Mouse (Mus musculus) layer of hippocampus, adult 18-20 months (tissue): ENCODE measurements around the gene Anxa4. TPM values are rescaled to one million over a fixed set of nuclear protein-coding genes. Genes with fewer than 3 reads are reported as not detected.

Source experiments
- DNase-seq, 2 experiments: peaks; one replicate each; pipeline ENCODE4 v3.0.0; 2022; ENCODE audit warnings: low spot score in 2 of 2
- long read RNA-seq: library from polyadenylated mRNA; stranded (forward); transcript quantifications from one replicate; pipeline ENCODE4 v2.0.0, GENCODE M21; 2021
- total RNA-seq, 2 experiments: library from RNA; stranded (reverse); gene quantifications; 2 replicates each; pipeline ENCODE4 v1.2.3; 2021

Anxa4 gene
- 1 to 10 TPM; 6.7 to 7.2 TPM for total RNA-seq
- long read RNA-seq, transcript Anxa4-201 (13 exons, 2,002 nt): major isoform, 6 of 7 reads
- long read RNA-seq, partial matches to known transcripts: 0 of 7 reads
- long read RNA-seq, other reads (novel, unspliced or antisense): 1 of 7 reads

- DNase-seq: peak in 1 of 2 experiments; percentile 25
Measured at GRCm38 (mm10) chr6:86793021-86793815, at the start of gene Anxa4. Gene Anxa4 (minus strand): TSS chr6:86793584.

- DNase-seq: no peak
Measured at GRCm38 (mm10) chr6:86841949-86842348, 48.6 kb upstream of the Anxa4 start.

DNA sequence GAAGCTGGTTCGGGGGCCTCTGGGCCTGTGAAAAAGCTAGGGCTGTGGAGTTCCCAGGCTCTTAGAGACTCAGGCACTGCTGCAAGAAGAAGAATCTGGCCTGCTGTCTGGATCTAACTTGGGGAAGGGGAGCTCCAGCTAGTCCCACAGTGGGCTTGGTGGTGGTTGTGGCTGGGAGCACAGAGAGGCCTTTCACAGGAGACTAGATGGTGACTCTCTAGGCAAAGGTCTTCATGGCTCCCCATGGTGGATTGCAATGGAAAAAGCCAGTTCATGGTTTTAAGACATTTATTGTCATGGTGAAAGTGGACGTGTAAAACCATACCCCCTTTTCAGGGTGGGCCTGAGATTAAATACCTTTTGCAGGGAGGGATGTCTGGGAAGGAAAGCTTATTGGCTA, 45.7 kb upstream of the Anxa4 start:
- DNase-seq: no peak

DNA sequence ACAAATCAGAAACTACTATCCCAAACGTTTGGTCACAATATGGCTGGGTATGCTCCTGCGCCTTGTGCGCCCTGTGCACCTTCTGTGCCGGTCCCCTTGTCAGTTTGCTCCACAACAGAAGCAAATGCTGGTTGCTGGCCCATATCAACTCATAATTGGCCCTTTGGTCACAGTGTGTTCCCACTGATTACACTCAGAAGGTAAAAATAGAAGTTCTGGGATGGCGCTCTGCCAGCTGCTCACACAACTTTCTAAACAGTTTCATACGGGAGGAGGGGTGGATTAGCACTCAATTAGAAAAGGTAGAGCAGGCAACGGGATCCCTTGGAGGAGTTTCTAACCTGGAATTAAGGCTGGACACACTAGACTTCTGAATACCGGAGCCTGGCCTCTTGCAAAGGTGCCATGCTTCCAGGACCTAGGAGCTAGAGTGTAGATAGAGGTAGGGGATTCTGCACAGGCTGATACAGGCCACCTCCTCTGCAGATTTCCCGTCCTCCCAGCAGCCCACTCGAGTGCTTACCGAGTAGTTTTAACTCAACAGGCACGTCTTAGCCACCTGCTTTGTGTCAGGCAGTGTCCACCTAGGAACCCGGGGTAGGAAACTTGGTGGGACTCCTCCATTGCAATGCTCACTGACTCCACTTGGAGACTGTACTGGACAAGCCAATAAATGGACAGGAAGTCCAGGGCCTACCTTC, 39.6 kb upstream of the Anxa4 start:
- DNase-seq: peak in 1 of 2 experiments; percentile 46

GRCm38 (mm10) chr6:86830738-86831500, 37.5 kb upstream of the Anxa4 start:
- DNase-seq: no peak

DNA sequence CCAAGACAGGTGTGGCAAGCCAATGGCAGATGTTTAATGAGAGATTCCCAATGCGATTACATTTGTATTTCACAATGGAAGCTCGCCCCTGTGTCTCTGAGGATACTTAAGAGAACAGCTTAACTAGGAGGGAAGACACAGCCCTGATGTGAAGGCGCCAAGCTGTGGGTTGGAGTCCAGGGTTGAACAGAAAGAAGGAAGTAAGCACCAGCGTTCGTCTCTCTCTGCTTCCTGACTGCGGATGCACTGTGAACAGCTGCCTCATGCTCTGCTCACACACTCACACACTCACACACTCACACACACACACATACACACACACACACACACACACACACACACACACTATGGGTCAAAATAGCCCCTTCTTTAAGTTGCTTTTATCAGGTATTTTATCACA, 36.4 kb upstream of the Anxa4 start:
- no peak for DNase-seq

GRCm38 (mm10) chr6:86827432-86827831, 34.0 kb upstream of the Anxa4 start:
- no peak for DNase-seq

GRCm38 (mm10) chr6:86824401-86824800, 31.0 kb upstream of the Anxa4 start:
- no peak for DNase-seq

DNA sequence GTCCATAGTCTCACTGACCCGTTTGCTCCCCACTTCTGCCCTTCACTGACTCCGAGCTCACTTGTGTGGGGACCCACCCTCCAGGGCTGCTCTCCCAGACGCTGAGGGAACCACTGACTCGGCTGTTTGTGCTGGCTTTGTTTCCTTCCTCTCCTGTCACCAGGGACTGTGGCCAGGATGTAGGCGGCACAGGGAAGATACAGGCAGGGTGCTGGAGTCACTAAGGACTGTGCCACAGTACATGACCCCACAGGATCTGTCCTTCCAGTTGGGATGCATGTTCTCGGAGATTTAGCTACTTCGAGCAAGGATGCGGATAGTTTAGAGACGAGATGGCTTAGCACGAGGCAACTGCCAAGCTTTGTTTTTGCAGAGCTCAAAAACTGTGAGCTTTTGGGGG, 30.4 kb upstream of the Anxa4 start:
- DNase-seq: peak in 1 of 2 experiments; percentile 43

GRCm38 (mm10) chr6:86823051-86823431, 29.7 kb upstream of the Anxa4 start:
- DNase-seq: no peak

DNA sequence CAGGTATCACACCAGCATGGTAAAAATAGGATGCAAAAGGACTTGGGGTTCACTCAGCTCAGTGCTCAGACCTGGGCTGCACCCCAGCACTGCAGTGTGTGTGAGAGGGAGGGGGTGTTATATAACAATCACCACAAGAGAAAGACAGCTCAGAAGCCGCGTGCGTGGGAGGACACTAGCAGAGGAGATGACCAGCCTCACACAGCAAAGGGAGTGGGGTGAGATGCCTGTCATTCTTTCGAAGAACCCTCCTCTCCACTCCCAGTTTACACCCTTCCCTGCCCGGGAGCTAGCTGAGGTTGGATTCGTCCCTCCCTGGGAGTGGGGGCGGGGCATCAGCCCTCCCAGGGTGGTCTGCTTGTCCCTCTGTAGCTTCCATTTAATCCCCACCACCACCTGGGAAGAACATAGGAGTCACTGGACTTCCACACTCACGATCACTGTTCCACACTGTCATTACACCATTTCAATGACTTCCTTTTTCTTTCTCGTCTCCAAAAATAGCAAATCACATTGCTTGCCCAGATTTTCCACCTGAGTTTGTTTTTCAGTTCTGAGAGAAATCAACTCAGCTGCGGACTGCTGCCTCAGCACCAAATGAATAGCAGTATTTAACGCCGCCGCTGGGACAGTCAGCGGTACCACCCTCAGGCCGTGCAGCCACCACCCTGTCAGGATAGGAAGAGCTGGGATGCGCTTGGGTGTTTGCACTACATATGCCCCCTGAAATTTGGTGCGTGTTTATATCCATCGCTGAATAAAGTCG, 29.1 kb upstream of the Anxa4 start:
- DNase-seq: peak; percentile 66 to 87

- DNase-seq: no peak
Measured at GRCm38 (mm10) chr6:86820690-86821089, 27.3 kb upstream of the Anxa4 start.

DNA sequence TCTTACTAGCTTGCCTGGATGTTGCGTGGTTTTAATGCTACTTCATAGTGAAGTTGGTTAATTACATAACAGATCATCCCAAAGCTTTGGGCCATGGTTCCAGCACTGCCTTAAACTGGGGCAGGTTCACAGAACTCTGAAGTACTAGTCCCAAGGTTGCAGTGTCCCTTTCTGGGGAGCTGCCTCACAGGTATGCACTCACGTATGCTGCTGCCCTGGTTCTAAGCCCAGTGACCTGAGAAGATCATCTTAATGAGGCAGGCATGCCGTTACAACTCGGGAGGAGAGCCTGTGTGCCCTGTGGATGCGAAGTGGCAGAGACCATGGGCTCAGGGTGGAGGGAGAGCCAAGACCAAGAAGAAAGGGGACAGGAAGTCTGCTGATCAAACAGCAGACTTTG, 26.5 kb upstream of the Anxa4 start:
- no peak for DNase-seq

DNA sequence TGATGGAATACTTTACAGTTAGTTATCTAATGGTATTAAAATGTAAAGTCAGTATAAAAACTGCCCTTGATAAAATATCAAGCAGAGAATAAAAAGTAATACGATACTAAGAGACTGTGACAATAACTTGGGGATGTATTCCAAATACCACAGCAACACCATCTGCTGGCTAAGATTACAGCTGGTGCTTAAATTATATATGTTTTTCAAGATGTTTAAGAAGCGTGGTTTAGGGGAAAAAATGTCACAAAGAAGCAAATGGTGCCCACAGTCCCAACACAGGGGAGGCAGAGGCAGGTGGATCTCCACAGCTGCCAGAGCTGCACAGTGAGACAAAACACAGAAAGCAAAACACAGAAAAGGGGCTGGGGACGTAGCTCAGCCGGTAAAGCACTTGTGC, 25.5 kb upstream of the Anxa4 start:
- no peak for DNase-seq

GRCm38 (mm10) chr6:86816586-86816985, 23.2 kb upstream of the Anxa4 start:
- DNase-seq: no peak

- no peak for DNase-seq
Measured at GRCm38 (mm10) chr6:86815436-86815835, 22.1 kb upstream of the Anxa4 start.

GRCm38 (mm10) chr6:86814926-86815325, 21.5 kb upstream of the Anxa4 start:
- DNase-seq: no peak

DNA sequence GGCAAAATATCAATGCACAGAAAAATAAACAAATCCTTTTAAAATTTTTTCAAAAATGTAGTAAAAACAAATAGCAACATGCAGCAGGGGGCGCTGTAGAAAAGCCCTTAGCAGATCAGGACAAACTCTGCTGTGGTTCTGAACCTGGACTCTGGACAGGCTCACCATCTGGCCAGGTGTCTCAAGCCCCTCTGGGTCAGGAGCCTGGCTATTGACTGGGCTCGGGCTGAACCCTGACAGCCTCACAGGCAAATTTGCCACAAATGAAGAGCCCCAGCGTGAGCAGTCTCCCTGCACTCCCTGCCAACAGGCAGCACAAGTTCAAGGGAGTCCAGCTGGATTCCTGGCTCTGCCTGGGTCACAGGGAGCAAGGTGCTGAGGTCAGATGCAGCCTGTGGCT, 20.0 kb upstream of the Anxa4 start:
- DNase-seq: peak in 1 of 2 experiments; percentile 70

- no peak for DNase-seq
Measured at GRCm38 (mm10) chr6:86812919-86813318, 19.5 kb upstream of the Anxa4 start.

- peak; percentile 65 to 88 for DNase-seq
Measured at GRCm38 (mm10) chr6:86806455-86807086, 13.2 kb upstream of the Anxa4 start.
